Mouse (Mus musculus) heart, adult 9 months (tissue): ENCODE measurements at regions not wholly inside any gene's neighbourhood (a gene's known extent, or its start where the extent isn't known, plus 50 kb on each side); places are given as distances from the start of the nearest gene placed in this dataset.

Experiments used
- DNase-seq, 2 experiments: peaks; one replicate each; pipeline ENCODE4 v3.0.0; 2022; ENCODE audit warnings: low spot score in 2 of 2

DNA sequence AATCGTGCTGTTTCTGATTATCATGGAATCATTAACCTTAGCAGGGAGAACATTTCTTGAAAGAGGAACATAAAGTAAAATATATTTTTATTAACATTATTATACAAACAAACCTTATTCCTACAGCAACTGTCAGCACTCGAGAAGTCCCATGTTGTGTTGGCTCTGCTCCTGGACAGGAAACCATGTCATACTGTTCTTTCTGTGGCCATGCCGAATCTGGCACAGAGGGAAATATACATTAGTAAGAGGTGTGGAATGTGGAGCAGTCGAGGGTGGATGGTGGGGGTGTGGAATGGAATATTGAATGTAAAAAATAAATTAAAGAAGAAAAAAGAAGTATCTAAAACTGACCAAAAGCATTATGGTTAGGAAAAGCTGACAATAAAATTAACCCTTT lies 342.1 kb upstream of the Pmfbp1 start:
- no peak for DNase-seq

DNA sequence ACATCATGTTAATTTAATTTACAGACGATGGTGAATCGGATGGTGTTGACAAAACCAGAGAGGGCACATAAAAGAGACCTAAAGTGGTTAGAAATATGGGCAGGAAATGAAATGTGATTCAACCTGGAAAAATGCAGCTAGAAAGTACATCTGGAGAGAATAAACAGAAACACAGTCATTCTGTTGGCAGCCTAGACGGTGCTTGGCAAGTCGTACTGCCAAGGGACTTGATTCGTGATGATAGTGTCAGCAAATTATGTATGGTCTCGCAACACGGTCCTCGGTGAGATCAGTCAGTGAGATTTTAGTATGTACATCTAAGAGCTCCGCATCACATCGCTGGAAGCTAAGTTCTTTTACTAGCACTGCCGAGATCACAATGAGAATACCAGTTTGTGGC lies 338.3 kb upstream of the Pmfbp1 start:
- peak; percentile 30 to 71 for DNase-seq

DNA sequence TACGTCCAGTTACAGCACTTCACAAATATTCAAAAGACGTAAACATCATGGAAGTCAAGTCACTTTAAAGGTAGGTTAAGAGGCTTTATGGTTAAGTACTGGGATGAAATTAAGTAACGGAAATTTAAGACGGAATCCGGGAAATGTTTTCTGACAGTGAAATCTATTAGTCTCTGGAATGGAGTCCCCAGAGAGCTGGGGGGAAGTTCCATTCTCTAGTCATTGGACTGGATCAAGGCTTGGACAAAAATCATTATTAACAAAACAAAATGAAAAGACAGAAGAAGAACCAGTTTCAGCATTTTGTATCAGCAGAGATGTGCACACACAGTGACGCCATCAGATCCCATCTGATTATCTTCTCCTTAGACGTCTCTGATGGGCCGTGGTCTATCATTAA lies 337.8 kb upstream of the Pmfbp1 start:
- DNase-seq, result peak; percentile 26 to 53

DNA sequence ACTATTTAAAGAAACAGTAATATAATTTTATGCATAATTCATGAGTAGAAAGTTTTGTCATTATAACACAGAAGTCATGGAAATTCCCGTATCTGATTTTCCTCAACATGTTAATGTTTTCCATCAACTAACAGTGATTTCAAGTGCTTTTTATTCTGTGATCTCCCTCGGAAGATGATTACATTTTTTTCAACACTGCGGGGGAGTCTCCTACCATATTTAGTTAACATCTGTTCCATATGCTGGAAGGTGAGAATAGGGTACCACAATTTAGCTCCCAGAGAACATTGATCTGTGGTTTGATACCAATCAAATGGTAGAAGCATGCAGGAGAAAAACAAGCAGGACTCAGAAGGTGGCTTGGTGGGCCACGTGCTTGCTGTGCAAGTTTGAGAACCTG lies 321.1 kb upstream of the Pmfbp1 start:
- DNase-seq, result no peak

DNA sequence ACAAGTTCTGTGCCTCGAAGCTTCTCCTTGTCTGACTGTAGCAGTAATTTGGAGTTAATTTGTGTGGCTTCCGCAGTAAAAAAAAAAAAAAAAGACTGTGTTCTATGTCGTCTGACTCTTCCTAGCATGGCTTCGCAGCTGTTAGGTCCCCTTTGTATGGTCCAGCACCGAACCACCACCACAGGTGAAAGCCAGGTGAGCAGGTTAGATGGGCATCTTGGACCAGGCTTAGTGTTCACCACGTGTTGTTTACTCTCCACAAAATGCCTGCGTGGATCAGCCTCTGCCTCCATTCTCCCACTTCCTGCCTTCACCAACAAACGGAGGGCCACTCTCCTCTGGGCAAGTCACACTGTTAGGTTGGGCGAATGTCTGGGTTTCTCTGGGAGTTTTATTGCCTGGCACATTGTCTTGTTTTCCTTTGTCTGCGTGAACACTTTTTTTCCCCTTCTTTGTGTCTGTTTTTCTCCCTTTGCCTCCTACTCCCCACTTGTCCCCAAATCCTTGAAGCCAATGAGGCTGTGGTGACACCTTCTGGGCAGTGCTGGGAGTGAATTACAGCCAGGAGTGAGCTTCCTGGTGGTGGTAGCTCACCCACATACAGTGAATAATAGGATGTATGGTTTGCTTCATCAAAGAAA lies 308.1 kb upstream of the Pmfbp1 start:
- peak; percentile 4 to 39 for DNase-seq

DNA sequence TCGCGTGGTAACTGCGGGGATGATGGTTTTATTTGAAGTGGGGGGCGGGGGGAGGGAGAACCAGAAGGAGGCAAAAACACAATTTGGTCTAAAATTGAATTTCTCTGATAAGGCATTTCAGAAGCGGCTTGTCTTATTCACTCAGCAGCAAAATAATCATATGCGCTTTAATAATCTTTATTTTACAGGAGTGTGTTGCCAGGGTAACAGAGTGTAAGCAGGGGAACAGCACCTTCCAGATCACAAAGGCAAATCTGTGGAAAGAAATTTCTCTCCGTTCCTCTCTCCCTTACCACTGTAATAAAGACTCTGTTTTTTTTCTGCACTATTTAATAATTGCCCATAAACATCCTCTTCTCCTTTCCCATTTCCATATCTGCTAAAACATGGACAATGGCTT lies 306.2 kb upstream of the Pmfbp1 start:
- no peak for DNase-seq

DNA sequence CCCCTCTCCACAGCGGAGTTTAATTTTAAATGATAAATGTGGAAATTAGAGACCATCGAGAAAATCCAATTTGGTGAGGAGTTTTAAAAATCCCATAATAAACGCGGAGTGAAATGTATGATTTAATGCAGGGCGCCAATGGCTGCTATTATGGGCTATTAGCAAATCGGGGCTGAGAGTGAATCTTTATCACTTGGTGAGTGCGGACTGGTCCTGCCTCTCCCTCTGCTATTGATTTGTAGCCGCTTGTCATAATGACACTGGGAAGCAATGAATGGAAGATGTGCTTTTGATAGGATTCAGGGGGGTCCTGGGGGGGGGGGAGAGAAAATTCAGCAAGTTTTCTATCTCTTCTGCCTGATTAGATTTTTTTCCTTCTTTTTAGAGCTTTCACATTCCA lies 279.6 kb upstream of the Pmfbp1 start:
- no peak for DNase-seq

DNA sequence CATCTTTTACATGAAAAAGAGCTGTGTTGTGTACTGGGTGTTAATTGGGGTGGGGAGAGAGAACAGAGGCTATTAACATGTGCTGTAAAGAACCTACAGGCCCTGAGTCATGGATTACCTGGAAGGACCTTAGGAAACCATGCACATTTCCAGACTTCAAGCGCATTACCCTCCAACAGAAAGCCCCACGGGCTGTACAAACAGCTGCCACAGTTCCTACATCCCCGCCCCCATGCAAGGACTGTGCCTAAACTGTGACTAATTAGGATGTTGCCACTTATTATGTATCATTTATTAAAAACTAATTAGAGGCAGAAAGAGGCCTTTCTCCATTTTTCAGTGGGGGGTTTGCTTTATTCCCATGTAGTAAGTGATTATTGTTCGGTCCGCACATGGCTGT lies 277.5 kb upstream of the Pmfbp1 start:
- DNase-seq, result no peak

DNA sequence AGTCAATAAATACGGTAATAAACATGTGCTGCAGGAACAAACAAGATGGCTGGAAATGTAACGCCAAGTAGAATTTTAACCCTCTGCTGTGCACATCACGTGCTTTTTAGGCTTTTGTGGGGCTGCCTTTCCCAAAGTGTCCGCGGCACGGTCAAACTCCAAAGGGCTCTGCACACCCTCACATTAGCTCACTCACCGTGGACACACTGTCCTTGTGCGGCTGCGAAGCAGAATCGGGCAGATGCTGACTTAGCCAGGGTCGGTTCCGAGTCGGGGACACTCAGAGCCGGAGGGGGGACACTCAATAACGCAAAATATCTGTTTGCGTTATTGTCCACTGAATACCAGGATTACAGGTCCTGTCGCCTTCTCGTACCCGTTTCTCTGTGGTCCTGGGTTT lies 276.5 kb upstream of the Pmfbp1 start:
- DNase-seq, result no peak

DNA sequence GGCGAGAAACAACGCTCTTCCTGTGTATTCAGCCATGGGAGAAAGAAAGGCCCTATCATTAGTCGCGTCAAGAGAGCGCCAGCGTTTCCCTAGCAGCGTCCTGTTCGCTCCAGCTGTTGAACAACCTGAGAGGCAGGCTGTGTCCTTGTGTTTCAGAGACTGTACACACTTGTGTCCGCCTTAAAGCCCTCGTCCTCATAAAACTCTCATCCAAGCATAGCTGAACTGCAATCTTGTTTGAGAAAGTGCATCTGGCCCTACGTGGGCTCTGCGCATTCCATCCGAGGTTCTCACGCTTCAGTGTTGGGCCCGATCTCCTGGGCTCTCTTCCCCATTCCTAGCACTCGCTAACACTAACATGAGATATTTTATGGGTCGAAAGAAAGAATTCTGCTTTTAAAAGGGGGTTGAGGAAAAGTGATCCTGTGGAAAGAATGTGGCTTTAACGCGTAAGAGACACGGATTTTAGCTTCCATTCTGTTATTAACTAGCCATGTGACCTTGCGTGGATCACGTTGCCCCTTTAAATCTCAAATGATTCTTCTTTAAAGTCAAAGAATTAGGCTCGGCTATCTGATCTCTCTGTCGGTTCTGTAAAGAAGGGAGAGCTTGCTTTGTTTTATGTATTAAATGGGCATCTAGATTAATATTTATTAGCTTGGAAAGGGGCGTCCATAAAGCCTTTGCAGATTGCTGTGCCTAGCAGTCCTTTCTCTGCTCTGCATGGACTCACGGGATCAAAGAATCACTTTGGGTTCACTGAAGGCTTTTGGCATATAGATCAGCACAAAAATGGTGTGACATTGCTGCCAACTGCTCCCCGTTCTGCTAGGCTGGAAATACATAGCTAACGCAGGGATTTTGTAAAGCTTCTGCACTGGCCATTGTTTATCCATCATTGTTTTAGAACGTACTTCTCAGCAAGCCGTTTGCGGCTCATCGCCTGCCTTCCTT lies 261.3 kb upstream of the Pmfbp1 start:
- no peak for DNase-seq

DNA sequence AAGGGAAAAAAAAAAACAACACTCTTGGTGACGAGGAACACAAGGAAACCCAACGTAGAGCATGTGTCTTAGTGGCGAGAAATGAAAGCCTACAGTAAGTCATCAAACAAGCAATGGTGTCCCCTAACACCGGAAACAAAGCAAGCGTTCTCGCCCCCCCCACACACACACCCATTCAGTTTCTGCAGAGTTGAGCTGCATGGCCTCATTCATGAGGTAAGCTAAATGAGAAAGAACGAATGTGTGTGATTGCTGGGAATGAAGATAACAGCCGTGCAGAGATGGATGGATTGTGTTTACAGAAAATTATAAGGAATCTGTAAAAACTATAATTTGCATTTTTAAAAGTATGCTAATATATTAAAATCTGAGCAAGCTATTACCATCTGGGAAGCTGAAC lies 248.3 kb upstream of the Pmfbp1 start:
- DNase-seq, result no peak

DNA sequence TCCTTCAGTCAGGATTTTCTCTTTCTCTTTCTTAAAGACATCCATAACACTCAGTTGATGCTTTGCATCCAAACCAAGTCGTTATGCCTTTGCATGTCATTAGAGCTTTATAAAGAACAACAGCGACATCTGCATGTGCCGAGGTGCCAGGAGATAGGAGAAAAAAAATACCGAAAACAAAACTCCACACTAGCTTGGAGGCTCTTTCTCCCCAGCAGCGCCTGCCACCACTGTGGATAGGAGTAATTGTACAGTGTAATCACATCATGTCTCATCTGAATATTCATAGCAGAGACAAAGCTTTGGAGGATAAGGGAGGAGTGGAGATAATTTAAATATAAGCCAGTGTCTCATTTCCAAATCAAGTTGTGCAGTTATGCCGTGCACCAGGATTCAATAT lies 246.0 kb upstream of the Pmfbp1 start:
- DNase-seq, result no peak

DNA sequence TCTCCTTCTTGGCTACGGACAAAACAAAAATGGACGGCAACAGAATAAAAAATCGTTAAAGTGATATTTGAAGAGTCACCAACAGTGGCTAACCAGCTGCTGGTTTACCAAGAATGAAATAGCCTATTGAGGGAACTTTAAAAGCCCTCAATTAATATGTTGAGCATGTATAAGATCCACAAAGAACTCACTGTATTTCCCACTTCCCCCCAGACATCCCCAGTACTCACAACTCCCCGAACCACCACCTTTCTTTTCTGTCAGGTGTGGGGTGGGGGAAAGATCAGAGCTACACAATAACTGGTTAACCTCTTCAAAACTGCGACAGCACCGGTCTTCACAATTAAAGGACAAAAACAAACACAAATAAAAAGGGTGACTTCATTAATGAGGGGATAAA lies 245.5 kb upstream of the Pmfbp1 start:
- DNase-seq, result no peak

DNA sequence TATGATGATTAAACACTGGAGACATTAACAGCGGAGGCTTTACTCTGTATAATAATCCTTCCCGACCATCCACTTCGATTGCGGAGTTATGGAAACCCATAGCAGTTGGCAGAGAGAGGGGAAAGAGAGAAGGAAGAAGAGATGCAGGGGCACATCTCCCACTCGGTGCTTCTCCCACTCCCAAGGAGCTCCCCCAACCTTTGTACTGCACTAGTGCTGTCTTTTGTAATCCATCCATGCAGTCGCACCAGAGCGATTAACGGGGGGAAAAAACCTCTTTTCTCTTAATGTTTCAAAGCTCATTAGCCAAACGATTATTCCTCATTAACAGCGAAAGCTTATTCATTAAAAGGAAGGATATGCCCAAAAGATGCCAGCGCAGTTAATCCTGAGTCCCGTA lies 244.6 kb upstream of the Pmfbp1 start:
- no peak for DNase-seq

DNA sequence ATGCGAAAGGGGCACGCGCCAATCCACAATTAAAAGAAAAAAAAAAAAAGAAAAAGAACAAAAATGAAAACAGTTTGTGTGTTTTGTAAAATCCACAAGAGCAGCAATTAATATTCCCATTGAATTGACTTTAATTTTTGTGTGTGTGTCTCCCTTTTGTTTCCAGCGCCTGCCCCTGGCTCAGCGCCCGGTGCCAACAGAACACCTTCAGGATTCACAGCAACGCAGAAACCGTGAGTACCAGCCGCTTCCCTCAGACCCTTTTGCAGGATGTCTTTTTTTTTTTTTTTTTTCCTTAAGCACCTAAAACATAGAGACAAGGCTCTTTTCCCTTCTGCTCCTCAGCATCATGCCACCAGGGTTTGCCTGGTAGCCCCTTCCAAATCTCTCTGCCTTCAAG lies 244.1 kb upstream of the Pmfbp1 start:
- DNase-seq, result no peak

DNA sequence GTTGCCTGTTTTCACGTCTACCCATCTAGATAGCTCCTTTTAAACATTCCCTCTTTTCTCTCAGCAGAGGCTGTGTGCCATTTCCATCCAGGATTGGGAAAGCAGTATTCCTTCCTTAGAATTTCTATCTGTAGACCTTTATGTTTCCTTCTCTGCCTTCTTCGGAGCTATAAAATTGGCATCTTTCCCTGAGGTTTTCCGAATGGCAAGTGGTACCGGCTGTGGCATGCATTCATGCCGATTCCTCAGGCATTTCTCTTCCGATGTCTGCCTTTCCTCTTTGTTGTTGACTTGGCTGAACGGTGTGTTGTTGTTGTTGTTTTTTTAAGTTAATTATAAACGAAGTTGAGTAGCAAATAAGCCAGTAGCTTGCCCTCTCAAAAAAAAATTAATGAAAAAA lies 243.3 kb upstream of the Pmfbp1 start:
- DNase-seq, result no peak

DNA sequence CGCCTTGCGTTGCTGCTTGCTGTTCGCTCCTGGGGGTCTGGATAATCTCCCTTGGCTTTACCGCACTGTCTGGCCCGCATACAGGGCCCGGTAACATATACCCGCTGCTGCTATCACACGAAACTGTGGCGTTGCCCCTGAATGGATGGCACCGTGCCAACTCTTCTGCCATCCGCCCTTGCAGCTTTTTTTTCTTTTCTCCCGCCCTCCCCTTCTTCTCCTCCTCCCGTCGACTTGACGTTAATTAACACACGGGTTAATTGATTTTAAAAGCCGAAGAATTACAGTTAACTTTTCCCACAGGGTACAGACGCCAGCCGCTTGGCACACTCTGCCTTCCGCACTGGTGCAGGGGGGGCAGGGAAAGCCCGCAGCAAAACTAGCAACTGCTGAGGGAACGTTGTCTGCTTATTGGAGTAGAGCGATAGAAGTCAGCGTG lies 242.4 kb upstream of the Pmfbp1 start:
- no peak for DNase-seq

DNA sequence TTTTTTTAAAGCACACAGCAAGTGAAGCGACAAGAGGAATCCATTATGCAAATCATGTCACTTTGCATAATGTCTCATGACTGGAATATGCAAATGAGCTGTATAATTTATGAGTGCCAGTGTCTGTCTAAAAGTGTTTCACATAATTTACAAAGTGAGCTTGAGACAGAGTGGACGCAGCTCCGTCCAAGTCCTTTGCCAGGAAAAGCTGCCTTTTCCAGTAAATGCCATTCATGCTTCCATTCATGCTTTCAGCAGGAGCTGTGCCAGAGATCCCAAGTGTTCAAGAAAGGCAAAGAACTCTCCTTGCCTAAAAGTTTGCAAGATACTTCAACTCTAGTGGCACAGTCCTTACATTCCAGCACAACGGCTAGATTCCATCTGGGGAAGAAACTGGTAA lies 241.4 kb upstream of the Pmfbp1 start:
- DNase-seq, result no peak

DNA sequence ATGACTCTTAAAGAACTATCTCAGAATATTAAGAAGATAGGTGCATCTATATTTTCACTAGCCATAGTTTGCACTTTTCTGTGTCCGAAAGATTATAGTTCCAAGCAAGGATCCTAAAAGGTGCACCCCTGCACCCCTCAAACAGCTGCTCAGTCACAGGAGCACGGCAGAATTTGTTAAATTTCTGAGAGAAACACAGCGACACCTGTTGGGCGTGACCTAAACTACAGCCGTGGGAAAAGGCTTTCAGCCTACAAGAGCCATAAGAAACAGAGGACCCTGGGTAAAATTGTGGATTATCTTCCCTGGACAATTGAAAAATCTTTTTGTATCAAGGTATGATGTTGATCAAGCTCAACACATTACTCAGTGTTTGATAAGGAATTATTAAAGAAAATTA lies 214.7 kb upstream of the Pmfbp1 start:
- DNase-seq, result no peak

DNA sequence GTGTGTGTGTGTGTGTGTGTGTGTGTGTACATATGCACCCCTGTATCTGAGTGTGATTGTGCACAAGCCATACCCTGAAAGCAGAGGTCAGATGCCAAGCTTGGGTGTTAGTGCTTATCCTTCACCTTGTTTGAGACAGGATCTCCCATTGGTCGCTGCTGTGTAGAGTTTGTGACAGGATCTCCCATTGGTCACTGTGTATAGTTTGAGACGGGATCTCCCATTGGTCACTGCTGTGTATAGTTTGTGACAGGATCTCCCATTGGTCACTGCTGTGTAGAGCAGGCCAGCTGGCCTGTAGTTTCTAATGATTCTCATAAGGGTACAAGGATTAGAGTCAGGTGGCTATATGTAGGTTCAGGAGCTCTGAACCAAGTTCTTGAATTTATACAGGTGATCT lies 213.3 kb upstream of the Pmfbp1 start:
- DNase-seq, result no peak

DNA sequence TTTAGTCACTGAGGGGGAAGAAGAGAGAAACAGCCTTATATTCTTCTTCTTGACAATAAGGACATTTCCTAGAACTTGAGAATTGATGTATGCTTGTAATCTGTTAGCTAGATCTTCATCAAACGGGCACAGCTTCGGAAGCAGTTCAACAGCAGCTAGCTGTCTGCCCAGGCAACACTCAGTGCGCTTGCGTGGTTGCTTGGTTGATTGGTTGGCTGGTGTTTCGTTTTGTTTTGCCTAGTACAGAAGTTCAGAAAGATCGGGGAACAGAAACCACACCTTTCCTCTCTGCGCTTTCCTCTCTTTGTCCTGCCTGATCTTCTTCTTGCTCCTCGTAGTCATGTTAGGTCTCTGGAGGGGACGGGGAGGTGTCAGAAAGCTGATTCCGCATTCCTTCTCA lies 212.2 kb upstream of the Pmfbp1 start:
- DNase-seq, result no peak

DNA sequence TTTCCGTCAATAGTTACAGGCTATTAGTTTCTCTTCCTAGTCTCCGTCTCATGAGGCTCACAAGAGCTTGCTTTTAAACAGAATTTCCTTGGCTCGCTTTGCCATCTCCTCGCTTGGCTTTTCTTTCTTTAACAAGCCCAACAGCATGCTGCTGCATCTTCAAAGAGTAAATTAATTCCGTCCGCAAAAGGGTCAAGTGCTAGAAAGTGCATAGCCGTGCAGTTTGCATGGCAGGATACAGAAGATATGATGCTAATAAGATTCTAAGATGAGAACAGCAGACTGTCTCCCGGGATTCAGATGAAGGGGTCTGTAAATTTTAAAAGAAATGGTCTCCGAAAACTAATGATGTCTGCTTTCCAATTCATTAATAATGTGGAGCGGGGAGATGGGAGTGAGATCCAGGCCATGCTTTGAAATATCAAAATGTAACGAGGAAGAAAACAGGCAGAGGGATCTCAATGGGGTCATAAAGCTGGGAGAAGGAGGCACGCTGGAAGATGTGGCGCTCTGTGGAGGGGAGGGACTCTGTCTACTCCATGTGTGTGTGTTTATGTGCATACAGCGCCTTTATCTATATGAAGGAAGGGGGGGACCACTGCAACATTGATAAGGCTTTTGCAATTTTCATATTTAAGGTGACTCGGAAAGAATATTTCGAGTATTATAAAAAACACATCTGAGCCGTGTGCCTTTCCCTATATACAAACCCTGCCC lies 183.0 kb upstream of the Pmfbp1 start:
- DNase-seq, result no peak
